9 mouse cellular contexts compared by ENCODE assay signal in the genomic region with DNA sequence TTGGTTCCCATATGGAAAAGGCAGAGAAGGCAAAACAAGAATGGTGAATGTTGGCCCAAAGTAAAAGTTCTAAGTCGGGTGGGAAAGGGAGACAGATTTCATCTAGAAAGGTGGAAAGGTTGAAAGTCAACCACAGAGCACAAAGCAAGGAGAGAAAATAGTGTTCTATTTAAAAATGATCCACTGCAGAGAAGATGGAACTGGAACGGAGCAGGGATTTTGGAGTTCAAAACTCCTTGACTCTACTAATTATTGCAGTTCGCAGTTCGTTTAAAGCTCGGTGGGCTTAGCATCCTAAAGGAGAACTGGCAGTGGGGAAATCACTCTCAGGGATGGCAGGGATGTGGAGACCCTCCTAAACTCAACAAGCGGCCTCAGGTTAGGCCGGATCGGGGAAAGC. TPM values are rescaled to one million over a fixed set of nuclear protein-coding genes. Genes with fewer than 3 reads are reported as not detected.
DNase-seq lines count a peak whose midpoint lies in the region; ATAC-seq and TF ChIP-seq lines count a peak whose summit lies in the region.
"Had no signal": no experiment of that assay in that cellular context is flagged by ENCODE, and none has a peak within 500 bp of the region (broad histone marks: within the 10 kb centered on the region; RNA-seq: fewer than 3 reads in every experiment).

No protein-coding gene starts in this region.

- intact Hi-C loops in heart, postnatal 25 days (cut with DNase I), result no loop called here

- TF ChIP-seq CTCF in cortical plate, adult 2 months (IDR thresholded peaks at IDR 0.05; ENCODE audit: extremely low read depth, insufficient read depth, low read length), result no peak

- peak overlapping the region; percentile 99 for H3K4me2 ChIP-seq in heart, embryonic 16.5 days (ENCODE audit: low read depth, low read length)
- H3K4me2 ChIP-seq in hindbrain, embryonic 15.5 days, result peak overlapping the region; percentile 82
- H3K4me2 ChIP-seq in midbrain, embryonic 14.5 days (ENCODE audit: low read length), result peak overlapping the region; percentile 97

- H3K36me3 ChIP-seq in heart, embryonic 16.5 days (ENCODE audit: control insufficient read depth, insufficient read depth), result no peaks in the 10 kb centered on the region
- H3K36me3 ChIP-seq in hindbrain, embryonic 15.5 days, result no peaks in the 10 kb centered on the region
- no peaks in the 10 kb centered on the region for H3K36me3 ChIP-seq in midbrain, embryonic 14.5 days (ENCODE audit: control insufficient read depth, insufficient read depth, low read length)

- H3K27me3 ChIP-seq in heart, embryonic 16.5 days (ENCODE audit: control insufficient read depth, insufficient read depth, low read length), result peaks cover 16% of the 10 kb centered on the region
- H3K27me3 ChIP-seq in hindbrain, embryonic 15.5 days, result no peaks in the 10 kb centered on the region
- 0 out of 2 replicates have a peak, but pooled peaks cover 5% of the 10 kb centered on the region for H3K27me3 ChIP-seq in midbrain, embryonic 14.5 days (ENCODE audit: control insufficient read depth, insufficient read depth, low read length)

- no peak for ATAC-seq in heart, embryonic 16.5 days (replicated peaks; ENCODE audit: extremely low read depth, insufficient read depth, low FRiP score)
- ATAC-seq in hindbrain, embryonic 15.5 days (ENCODE audit: low FRiP score, low read depth), result no peak
- ATAC-seq in midbrain, embryonic 14.5 days (ENCODE audit: low FRiP score, low TSS enrichment), result no peak
- ATAC-seq in erythroid progenitor cell, adult 5-6 weeks (replicated peaks; ENCODE audit: low FRiP score, poor library complexity, severe bottlenecking), result no peak

- TF ChIP-seq POLR2A in cortical plate, adult 2 months (IDR thresholded peaks at IDR 0.05; ENCODE audit: extremely low read depth, insufficient read depth, low read length), result no peak

- DNase-seq in heart, postnatal 25 days (ENCODE audit: low spot score), result no peak
- DNase-seq in midbrain, embryonic 14.5 days, result no peak
- no peak for DNase-seq in ovary, adult 18-20 months (ENCODE audit: low spot score)
- no peak for DNase-seq in cerebellum, postnatal 14 days
- DNase-seq: kidney, postnatal 14 days had no signal

- 12% methylated on average over 8 of the region's 8 CpGs for whole genome bisulfite sequencing in heart, embryonic 16.5 days
- 7% methylated on average over 8 of the region's 8 CpGs for WGBS in hindbrain, embryonic 15.5 days
- WGBS in midbrain, embryonic 14.5 days, result 8% methylated on average over 8 of the region's 8 CpGs

- H3K9ac ChIP-seq in heart, embryonic 16.5 days (ENCODE audit: low read length), result peak overlapping the region; percentile 82
- H3K9ac ChIP-seq in hindbrain, embryonic 15.5 days, result peak overlapping the region; percentile 94
- H3K9ac ChIP-seq in midbrain, embryonic 14.5 days (replicated peaks; ENCODE audit: low read length), result peak overlapping the region; percentile 80

- peaks cover 12% of the 10 kb centered on the region for H3K4me1 ChIP-seq in heart, embryonic 16.5 days (ENCODE audit: control insufficient read depth, insufficient read depth, low read length)
- H3K4me1 ChIP-seq in cortical plate, adult 2 months (ENCODE audit: control insufficient read depth, insufficient read depth, low read length), result 0 out of 2 replicates have a peak, but pooled peaks cover 1% of the 10 kb centered on the region
- peaks cover 38% of the 10 kb centered on the region for H3K4me1 ChIP-seq in hindbrain, embryonic 15.5 days (replicated peaks)
- peaks cover 12% of the 10 kb centered on the region; the same call in 1 of the 2 replicates for H3K4me1 ChIP-seq in midbrain, embryonic 14.5 days (ENCODE audit: control insufficient read depth, insufficient read depth, low read length)

- peaks cover 5% of the 10 kb centered on the region; the same call in 1 of the 2 replicates for H3K9me3 ChIP-seq in heart, embryonic 16.5 days (replicated peaks; ENCODE audit: control insufficient read depth, low read length)
- no peaks in the 10 kb centered on the region for H3K9me3 ChIP-seq in hindbrain, embryonic 15.5 days
- H3K9me3 ChIP-seq in midbrain, embryonic 14.5 days (ENCODE audit: control insufficient read depth, low read length), result no peaks in the 10 kb centered on the region

- H3K27ac ChIP-seq in heart, embryonic 16.5 days (ENCODE audit: low read length), result no peak overlapping the region
- peak overlapping the region; percentile 80; the same call in 1 of the 2 replicates for H3K27ac ChIP-seq in cortical plate, adult 2 months (ENCODE audit: insufficient read depth, low read length)
- H3K27ac ChIP-seq in hindbrain, embryonic 15.5 days (replicated peaks), result no peak overlapping the region
- no peak overlapping the region for H3K27ac ChIP-seq in midbrain, embryonic 14.5 days (replicated peaks; ENCODE audit: low read depth, low read length)

- H3K4me3 ChIP-seq in heart, embryonic 16.5 days (ENCODE audit: low read length), result peak overlapping the region; percentile 85
- peak overlapping the region; percentile 88 for H3K4me3 ChIP-seq in cortical plate, adult 2 months (ENCODE audit: insufficient read depth, low read length)
- peak overlapping the region; percentile 96 for H3K4me3 ChIP-seq in hindbrain, embryonic 15.5 days
- H3K4me3 ChIP-seq in midbrain, embryonic 14.5 days (replicated peaks; ENCODE audit: low read depth, low read length), result peak overlapping the region; percentile 77

RNA-seq across cellular contexts. Expression of gene Slc2a13, which starts 1.1 kb away (rescaled TPM):
- 1.0 and 1.1 TPM in 2 replicates for polyA plus RNA-seq in heart, embryonic 16.5 days (2015; fragmentation: Nextera tagmentation; extraction: Ambion mirVana)
- total RNA-seq in heart, postnatal 25 days (2021), result 1 to 10 TPM; 1.3 to 1.4 TPM
- 38.6 and 42.7 TPM in 2 replicates for polyA plus RNA-seq in cortical plate, adult 2 months (2012; rRNA removed)
- polyA plus RNA-seq in hindbrain, embryonic 15.5 days (2015; fragmentation: Nextera tagmentation; extraction: Ambion mirVana), result 5.0 and 5.1 TPM in 2 replicates
- 4.1 and 4.3 TPM in 2 replicates for polyA plus RNA-seq in midbrain, embryonic 14.5 days (2014; fragmentation: Nextera tagmentation; extraction: Ambion mirVana)
- total RNA-seq in erythroid progenitor cell, adult 5-6 weeks (2015; ENCODE audit: low replicate concordance), result not detected in 2 replicates
- 0.13 TPM in 1 of 2 replicates, not detected in the other for total RNA-seq in erythroid progenitor cell, adult 5-6 weeks (2017; ENCODE audit: low replicate concordance)
